Mouse (Mus musculus) CD4-positive naive resting alpha-beta T cell, adult 76 days (primary cell): ENCODE measurements around the gene Vmn1r19. TPM values are rescaled to one million over a fixed set of nuclear protein-coding genes. Genes with fewer than 3 reads are reported as not detected.

Experiments used
- total RNA-seq: library from RNA; stranded (reverse); gene quantifications from one replicate; pipeline ENCODE4 v1.2.4, GENCODE M21; 2023

Vmn1r19 gene
- not detected for total RNA-seq

DNA sequence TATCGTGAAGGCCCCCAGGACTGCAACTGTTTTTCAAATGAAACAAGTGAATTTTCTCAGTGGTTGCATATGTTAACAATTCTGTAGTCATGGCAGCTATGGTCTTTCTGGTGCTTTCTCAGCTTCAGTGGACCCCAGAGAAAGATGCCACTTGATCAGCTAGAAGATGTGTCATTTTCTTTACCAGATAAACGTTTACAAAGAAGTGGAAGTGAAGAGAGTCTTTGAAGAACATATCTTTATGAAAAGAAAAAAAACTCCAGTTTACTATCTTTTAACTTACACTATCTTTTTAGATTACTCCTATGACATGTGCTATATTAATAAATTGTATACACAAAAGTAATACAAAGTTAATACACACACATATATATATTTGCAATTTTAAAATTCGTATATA, at the start of gene Vmn1r19:
TSS of gene Vmn1r19 (plus strand) at position 301 of the 400 bp plus-strand sequence.

DNA sequence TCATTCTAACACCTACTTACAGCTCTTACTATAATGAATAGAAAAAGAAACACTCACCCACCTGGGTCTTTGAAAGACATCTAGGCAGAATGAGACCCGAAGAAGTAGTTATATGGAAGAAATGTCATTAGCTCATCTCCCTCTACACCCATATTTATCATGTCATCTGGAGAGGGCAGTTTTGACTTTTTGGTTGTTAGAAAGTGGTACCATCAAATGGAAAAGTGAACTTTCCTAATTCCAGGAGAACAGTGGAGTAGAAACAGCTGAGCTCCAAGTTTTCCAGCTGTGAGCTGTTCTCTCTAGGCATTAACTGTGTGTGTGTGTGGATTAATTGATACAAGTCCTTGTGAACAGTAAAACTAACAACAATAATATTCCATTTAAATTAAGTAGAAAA, 40.0 kb upstream of the Vmn1r19 start, which contains the start of gene Vmn1r17:
TSS of gene Vmn1r17 (minus strand) at position 101 of the 400 bp plus-strand sequence.

DNA sequence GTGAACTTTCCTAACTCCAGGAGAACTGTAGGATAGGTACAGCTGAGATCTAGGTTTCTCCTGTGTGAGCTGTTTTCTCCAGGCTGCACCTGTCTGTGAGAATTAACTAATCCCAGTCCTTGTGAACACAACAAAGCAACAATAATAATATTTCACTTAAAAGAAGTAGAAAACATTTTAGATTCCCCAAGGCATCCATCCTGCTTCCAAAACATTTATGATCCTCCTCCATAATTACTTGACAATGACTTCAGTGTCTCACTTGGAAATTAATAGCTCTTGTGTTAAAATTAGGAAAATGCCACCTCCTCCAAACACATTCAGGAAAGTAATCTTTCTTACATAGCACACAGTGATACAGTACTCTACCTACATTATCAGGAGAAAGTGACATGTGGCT, 7.9 kb upstream of the Vmn1r19 start, which contains the start of gene Vmn1r18:
TSS of gene Vmn1r18 (minus strand) at position 101 of the 400 bp plus-strand sequence.

DNA sequence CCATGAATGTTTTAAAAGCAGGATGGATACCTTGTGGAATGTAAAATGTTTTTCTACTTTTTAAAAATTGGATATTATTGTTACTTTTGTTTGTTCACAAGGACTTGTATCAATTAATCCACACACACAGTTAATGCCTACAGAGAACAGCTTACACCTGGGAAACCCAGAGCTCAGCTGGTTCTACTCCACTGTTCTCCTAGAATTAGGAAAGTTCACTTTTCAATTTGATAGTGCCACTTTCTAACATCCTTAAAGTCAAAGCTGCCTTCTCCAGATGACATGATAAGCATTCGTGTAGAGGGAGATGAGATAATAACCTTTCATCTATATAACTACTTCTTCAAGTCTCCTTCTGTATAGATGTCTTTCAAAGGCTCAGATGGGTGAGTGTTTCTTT, 25.1 kb downstream of the Vmn1r19 start, which contains the start of gene Vmn1r20:
TSS of gene Vmn1r20 (plus strand) at position 301 of the 400 bp plus-strand sequence.

Other genes with a start within 250 kb of the Vmn1r19 start
- not detected for gene Vmn1r12, start 246.9 kb upstream of the Vmn1r19 start, total RNA-seq
- gene Vmn1r13, start 200.5 kb upstream of the Vmn1r19 start, total RNA-seq: not detected
- not detected for gene Vmn1r14, start 172.1 kb upstream of the Vmn1r19 start, total RNA-seq
- gene Vmn1r15, start 145.8 kb upstream of the Vmn1r19 start, total RNA-seq: not detected
- gene Vmn1r16, start 74.3 kb upstream of the Vmn1r19 start, total RNA-seq: not detected
- gene Vmn1r17, start 40.1 kb upstream of the Vmn1r19 start, total RNA-seq: not detected
- gene Vmn1r18, start 8.0 kb upstream of the Vmn1r19 start, total RNA-seq: not detected
- not detected for gene Vmn1r20, start 25.1 kb downstream of the Vmn1r19 start, total RNA-seq
- 33.6 TPM for gene Ppm1k, start 131.7 kb downstream of the Vmn1r19 start, total RNA-seq
- 36.4 TPM for gene Herc6, start 177.2 kb downstream of the Vmn1r19 start, total RNA-seq